Mouse (Mus musculus): ENCODE results near the gene Slc38a9. TPM values are rescaled to one million over a fixed set of nuclear protein-coding genes. Genes with fewer than 3 reads are reported as not detected.

The Slc38a9 gene
- polyA plus RNA-seq, 1 experiment, result 23.9 TPM

DNA sequence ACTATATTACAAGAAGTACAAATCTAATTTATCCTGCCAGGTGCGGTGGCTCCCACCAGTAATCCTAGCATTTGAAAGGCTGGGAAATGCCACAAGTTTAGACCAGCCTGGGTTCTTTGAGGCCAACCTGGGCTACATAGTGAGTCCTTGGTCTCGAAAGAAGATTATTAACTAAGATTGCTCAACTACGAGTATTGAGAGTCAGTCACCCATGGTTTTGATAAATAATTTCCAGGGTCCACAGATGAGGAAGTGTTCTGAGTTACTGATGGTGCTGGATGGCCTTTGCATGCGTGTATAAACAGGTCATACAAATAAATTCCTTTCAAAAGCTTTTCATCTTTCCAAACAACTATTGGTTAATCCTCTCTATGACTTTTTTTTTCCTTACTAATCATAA is 83.1 kb downstream of the Slc38a9 start:
- no peak for DNase-seq (ENCODE audit: extremely low spot score in 1 of 2, low spot score in 1 of 2)

DNA sequence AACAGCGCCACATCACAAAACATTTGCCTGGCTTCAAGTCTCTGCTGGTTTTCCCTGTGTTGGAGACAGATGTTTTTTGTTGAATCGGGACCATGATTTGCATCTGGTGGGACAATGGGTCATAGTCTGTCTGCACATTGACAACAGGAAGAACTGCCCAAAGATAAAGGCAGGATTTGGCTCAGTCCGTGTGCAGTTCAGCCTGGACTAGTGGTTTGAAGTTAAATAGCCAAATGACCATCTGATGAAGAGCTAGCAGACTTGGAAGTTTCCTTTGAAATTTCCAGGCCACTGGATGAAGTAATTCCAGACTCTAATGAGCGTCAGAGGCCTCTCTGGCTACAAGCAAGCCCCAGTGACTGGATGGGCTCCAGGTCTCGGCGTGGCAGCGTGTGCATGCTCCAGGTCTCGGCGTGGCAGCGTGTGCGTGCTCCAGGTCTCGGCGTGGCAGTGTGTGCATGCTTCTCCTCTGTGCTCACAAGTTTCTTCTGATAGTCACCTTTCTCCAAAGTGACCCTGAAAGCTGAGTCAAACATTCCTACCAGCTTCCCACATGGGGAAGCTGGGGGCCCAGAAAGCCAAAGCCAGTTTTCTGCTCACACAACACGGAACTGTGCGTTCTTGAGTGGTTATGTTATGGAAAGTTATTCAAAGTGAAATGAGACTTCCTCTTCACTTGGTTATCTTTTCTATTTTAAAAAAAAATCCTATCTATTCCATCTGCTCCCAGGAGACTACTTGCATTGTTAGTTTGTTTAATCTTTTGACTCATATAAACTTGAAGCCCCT is 83.7 kb downstream of the Slc38a9 start:
- DNase-seq (ENCODE audit: extremely low spot score in 1 of 2, low spot score in 1 of 2), result no peak

DNA sequence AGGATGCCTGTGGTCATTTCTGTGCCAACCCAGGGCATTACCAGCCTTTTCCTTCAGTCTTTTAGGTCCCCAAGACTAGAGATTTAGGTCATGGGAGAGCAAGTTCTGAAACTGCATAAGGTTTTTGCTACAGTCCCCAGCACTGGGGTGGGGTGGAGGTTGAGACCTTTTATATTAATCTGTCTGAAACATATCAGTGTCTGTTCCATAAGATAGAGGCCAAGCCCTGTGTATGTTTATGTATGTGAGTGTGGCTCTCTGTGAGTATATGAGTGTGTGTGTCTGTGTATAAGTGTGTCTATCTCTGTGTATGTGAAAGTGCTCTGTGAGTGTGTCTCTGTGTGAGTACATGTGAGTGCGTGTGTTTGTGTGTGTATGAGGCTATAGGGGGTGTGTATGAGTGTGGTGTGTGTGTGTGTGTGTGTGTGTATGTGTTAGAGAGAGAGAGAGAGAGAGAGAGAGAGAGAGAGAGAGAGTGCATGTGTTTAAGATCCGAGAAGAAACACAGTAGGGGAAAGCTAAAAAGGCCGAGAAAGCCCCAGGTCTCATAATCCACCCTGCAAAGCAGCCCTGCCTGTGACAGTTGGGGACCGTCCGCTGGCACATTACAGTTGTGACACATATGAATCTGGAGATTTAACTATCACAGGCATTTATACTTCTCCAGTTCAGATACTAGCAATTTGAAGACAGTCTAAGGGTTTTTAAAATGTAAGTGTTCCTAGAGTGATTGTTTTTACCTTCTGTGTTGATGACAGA is 85.6 kb downstream of the Slc38a9 start:
- DNase-seq (ENCODE audit: extremely low spot score in 1 of 2, low spot score in 1 of 2), result no peak

DNA sequence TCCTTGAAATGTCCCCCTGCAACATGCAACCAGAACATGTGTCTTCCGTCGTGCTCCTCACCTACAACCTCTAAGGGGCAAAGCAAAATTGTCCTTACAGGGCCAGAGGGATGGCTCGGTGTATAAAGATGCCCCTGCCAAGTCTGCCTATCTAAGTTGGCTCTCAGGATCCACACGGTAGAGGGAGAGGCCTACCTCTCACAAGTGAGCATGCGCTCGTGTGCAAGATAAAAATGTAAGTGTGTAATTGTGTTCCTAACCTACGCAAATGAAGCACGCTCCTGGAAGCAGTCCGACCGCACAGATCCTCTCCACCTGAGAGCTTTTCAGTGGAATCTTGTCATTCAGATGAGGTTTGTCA is 86.1 kb downstream of the Slc38a9 start:
- DNase-seq (ENCODE audit: extremely low spot score in 1 of 2, low spot score in 1 of 2), result no peak

DNA sequence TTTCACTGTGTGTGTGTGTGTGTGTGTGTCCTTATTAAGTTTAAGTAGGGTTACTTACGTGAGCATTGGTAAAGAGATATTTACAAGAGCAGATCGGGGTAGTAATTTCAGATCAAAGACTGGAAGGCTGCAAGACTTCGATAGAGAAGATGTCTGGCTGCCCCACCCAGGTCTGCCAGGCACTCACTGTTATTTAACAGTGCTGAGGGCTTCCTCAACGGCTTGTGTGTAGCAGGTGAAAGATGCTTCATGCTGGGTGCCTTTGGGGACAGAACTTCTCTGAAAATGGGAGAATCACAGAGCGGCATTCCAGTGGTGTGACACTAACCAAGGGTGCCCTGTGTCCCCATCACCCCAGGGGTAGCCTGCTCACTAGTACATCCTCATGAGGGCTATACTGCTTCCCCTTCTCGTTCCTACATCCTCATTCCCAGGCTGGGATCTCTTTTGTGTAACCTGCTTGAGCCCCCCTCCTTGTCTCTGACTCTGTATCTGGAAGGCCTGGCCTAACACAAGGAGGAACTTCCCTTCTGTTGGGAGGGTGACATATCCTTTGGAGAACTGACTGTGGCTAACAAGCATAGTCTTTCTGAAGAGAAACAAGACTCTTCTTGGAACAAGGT is 87.4 kb downstream of the Slc38a9 start:
- no peak for DNase-seq (ENCODE audit: extremely low spot score in 1 of 2, low spot score in 1 of 2)

DNA sequence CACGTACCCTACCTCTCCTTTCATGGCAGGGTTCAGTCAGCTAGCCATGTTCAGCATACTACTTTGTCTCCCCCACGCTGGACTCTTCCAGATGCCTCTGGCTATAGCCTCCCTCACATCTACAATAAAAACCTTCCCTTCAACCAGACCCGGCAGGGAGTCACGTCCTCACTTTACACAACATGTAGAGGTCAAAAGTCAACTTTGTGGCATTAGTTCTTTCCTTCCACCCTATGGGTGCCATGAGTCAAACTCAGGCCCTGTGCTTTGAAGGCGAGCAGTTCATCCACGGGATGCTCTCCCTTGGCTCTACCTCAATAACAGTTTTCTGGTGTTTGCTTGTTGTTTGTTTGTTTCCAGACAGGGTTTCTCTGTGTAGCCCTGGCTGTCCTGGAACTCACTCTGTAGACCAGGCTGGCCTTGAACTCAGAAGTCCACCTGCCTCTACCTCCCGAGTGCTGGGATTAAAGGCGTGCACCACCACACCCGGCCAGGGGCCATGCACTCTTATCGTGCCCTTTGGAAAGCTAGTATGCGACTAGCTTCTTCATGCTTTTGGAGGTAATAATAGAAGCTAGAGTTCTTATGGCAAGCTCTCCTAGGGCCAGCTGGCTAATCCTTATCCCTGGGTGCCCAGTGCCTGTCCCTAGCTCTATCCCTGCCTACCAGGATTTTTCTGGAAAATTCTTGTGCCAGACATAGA is 88.4 kb downstream of the Slc38a9 start:
- DNase-seq (ENCODE audit: extremely low spot score in 1 of 2, low spot score in 1 of 2), result no peak

DNA sequence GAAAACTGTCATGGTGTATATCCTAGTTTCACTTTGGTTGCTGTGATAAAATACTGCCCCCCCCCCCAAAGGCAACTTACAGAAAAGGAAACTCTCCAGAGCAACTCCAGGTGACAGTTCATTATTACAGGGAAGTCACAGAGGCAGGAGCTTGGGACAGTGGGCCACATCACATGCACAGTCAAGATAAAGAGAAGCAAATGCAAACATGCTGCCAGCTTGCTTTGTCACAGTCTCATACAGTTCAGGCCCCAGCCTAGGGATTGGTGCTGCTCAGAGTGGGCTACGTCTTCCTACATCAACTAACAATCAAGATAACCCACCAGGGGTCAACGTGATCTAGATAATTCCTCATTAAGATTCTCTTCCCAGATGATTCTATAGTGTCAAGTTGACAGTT is 89.3 kb downstream of the Slc38a9 start:
- no peak for DNase-seq (ENCODE audit: extremely low spot score in 1 of 2, low spot score in 1 of 2)

DNA sequence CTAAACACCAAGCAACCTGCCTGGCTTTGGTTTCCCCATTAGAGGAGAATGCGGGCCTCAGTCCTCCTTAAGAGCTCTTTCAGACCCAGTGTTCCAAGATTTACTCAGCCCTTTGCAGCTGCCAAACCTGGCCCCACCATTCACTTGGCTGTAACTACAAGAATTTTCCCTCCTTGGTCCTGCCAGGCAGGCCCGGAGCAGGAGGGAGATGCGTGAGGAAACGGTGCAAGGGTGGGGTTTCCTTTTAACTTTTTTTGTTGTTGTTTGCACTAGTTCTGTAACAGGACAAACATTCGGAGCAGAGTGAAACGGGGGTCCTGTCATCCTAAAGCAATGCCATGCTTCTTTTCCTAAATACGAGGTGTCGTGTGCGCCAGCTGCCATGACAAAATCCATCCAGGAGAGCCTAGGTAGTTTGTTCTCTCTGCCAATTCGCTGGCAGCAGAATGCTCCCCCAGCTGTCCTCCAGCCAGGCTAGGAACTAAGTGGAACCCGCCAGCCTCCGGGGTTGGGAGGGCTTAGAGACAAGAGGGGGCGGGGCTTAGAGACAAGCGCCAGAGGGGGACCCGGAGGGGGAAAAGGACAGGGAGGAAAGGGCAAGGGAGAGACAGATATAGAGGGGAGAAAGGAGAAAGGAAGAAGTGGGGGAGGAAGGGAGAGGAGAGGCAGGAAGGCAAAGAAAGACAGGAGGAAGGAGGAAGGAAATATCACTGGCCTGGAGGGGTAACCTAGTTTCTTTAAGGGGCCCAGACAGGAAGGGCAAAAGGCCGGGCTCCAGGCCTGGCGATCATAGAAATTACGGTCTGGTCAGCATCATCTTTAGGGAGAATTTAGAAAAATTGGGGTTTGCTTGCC is 91.1 kb downstream of the Slc38a9 start:
- peak in 1 of 2 experiments; percentile 26 for DNase-seq (ENCODE audit: extremely low spot score in 1 of 2, low spot score in 1 of 2)

DNA sequence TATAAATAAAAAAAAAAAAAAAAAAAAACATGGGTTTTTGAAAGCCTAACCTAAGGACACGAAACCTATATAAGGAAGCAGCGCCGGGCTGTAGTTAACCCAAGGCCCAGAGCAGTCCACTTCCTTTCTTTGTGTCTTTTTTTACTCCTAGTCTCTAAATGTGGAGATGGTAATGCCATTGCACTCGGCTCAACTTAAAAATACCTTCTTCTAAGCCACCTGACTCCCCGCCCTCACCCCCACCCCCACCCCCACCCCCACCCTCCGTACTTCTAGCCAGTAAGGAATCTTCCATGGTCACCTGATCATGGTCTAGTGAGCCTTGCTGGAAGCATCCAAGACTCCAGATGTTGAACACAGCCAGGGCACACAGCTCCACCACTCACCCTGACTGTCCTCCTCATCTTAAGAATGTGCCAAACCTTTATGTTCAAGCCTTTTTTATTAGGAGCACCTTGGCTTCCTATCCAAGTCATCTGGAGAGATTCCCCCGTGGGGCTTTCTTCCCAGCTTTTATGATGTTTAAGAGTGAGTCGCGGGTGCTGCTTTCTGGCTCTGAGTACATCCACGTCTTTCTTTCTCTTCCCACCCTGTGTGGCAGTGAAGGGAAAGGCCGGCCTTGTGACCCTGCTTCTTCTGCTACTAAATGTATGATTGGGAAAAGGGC is 91.9 kb downstream of the Slc38a9 start:
- no peak for DNase-seq (ENCODE audit: extremely low spot score in 1 of 2, low spot score in 1 of 2)

DNA sequence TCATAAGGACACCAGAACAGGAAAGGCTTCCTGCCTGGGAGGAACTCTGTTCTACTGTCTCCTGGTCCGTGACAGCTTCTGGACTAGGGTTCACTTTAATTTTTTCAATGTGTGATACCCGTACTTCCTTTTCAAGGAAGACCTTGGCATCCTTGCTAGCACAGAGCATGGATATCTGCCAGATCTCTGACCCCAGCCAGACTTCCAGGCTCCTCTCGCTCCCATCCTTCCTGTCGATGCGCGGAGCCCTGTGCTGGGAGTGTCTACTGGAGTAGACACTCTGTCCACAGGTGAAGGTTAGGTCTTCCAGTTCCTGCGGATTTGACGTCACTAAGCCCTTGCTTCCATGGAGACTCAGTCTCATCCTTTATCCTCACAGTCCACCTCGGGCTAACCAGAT is 93.0 kb downstream of the Slc38a9 start:
- no peak for DNase-seq (ENCODE audit: extremely low spot score in 1 of 2, low spot score in 1 of 2)

DNA sequence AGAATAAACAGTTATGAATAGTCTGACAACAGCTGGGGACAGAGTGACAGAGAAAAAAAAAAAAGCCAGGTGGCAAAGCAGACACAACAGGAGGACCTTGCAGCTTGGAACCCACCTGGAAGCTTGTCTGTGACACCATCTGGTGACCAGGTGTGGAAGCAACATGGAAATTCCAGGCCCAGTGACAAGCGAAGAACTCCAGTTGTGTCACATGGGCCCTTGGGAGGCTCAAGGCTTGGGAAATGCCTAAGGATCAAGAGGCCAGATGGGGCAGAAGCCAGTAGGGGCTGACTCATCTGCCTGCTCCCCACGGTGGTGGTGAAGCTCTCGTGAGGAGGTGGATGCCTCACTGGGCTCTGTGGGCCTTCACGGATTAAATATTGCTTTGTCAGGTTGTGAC is 94.3 kb downstream of the Slc38a9 start:
- no peak for DNase-seq (ENCODE audit: extremely low spot score in 1 of 2, low spot score in 1 of 2)

DNA sequence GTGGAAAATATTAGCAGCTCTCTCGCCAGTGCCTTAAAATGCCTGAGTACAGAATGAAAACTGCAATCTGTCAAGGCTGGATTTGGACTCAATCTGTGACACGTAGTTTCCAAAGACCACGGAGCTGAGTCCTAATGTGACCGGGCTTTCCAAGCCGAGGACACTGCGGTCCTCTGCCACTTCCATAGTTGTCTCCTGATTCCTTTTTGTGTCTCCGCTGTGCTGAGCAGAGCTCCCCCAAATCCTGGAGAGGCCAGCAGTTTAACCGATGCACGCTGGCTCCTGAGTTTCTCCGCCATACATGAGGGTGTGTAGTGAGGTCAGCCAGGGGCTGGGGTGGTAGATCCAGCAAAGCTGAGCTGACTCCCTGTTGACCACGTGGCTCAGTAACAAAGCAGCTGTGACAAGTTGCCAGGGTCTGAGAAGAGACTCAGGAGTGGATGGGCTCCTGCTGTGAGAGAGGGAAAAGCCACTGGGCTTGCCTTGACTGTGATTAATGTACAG is 95.0 kb downstream of the Slc38a9 start:
- DNase-seq (ENCODE audit: extremely low spot score in 1 of 2, low spot score in 1 of 2), result no peak

DNA sequence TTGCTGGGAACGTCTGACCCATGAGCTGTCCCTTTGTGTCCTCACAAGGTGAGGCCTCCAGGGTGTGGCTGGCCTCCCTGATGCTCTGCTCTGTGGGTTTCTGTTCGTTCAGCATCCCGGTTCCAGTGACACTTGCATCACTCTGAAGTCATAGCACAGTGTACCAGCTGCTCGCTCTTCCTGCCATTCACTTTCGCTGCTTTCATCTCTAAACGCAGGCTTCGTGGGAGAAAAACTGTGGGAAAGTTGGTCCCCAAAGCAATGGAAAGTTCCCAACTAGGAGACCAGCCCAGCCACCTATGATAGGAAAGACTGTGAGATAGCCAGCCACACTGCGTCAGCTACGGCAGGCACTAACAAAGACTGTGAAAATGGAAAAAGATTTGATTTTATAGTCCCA is 96.8 kb downstream of the Slc38a9 start:
- DNase-seq (ENCODE audit: extremely low spot score in 1 of 2, low spot score in 1 of 2), result no peak

DNA sequence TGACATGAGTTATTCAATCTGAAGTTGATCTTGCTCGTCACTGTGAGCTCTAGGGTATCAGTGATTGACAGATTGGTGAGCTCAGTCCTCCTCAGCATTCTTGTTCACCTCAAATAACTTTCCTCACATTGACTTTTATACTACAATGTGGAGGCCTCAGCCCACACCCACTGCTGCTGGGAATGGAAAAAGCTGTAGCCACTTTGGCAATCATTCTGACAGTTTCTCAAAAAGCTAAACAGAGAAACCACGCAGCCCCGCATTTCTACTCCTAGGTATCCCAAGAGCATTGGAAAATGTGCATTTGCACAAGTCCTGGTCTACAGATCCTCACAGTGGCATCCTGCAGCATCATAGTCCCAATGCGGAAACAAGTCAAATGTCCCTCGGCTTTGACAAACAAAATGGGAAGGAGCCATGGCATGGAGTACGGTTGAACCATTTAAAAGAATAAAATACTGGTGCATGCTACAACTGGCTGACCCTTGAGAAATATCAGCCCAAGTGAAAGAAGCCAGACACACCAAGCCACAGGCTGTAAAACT is 98.1 kb downstream of the Slc38a9 start:
- peak in 1 of 2 experiments; percentile 16 for DNase-seq (ENCODE audit: extremely low spot score in 1 of 2, low spot score in 1 of 2)

DNA sequence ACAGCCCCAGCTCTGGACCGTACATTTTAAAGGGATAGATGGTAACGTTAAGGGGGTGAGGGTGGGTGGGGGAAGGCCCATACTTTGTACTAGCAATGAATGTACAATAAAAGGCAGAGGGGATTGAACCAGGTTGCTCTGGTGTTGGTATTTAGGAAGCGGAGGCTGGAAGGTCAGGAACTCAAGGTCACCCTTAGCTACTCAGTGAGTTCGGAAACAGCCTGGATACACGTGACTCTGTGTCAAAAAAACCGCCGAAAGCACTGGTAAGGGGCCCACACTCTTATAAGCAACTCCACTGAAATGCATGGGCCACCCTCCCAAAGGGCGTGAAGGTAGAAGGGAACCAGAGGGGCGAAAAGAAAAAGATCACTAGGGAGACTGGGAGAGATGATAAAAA is 98.8 kb downstream of the Slc38a9 start:
- no peak for DNase-seq (ENCODE audit: extremely low spot score in 1 of 2, low spot score in 1 of 2)

DNA sequence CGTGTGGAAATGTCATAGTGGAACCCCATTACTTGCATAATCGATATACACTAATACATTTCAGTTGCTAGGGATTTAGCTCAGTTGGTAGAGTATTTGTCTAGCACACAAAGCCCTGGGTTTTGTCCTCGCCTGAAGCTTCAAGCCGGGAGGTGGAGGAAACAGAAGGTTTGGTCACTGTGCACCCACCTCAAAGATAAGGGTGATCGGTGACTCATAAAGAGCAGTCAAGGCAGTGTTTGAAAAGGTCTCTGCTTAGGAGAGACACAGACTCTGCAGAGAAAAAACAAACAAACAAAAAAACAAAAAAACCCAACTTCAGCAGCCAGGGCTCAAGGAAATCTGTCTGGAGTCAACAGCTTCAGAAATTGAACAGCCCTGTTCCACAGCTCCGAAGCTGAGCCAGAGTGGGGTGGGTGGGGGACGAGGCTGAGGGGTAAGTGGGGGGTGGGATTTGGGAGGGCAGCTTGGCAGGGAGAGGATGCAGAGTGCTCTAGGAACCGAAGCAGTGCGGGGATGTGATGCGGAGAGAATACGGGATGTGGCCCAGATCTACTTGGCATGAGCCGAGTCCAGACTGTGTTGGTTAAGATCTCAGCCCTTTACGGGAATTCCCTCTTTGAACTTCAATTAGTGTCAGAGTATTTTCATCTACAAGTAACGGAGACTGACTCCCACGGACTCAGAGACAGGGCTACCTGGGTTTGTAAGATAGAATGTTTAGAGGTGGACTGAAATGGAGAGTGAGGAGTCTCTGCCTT is 99.4 kb downstream of the Slc38a9 start:
- no peak for DNase-seq (ENCODE audit: extremely low spot score in 1 of 2, low spot score in 1 of 2)

DNA sequence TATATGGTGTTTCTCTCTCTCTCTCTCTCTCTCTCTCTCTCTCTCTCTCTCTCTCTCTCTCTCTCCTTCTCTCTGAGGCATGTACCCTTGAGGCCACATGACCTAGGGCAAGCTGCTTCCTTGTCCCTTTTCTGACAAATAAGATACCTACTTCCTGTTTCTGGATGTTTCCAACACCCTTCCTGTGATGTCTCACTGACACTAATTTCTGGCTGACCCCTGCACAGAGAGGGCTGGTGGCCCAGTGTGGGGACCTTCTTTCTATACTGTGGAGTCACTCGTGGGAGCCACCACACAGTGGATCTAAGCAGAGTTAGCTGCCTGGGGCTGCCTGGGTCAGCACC is 100.0 kb downstream of the Slc38a9 start:
- no peak for DNase-seq (ENCODE audit: extremely low spot score in 1 of 2, low spot score in 1 of 2)

DNA sequence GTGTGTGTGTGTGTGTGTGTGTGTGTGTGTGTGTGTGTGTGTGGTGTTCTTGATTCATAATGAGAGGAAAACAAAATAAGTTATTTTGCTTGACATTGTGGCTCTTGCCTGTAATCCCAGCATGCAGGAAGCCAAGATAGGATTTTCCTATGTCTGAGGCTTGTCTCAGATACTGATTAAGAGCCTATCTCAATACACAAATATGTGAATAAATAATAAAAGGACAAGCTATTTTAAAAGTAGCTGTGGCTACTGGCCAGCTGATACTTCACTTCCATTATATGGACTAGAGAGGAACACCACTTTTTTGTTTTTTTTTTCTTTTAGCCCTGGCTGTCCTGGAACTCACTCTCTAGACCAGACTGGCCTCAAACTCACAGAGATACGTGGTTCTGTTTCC is 101.2 kb downstream of the Slc38a9 start:
- DNase-seq (ENCODE audit: extremely low spot score in 1 of 2, low spot score in 1 of 2), result no peak

DNA sequence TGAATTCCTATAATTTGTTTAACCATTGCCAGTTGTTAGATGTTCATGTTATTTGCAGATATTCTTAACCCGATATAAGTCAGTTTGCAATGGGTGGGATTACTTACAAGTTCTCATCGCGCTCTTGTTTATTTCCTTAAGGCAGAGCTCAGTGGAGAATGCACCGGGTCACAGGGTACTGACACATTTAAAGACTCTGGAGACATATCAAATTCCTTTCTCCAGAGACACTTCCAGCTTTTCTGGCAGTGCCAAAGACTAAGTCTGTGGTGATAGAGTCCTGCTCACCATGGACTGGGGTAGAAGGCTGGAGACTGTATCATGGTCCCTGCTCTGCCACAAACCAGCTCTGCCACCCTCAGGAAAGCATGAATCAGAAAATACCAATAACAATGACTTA is 102.0 kb downstream of the Slc38a9 start:
- no peak for DNase-seq (ENCODE audit: extremely low spot score in 1 of 2, low spot score in 1 of 2)

Data from frontal cortex, adult 2 months (tissue).